Mouse (Mus musculus) lung, embryonic 14.5 days (tissue): ENCODE data around the gene Shld1. TPM values are rescaled to one million over a fixed set of nuclear protein-coding genes. Genes with fewer than 3 reads are reported as not detected.

Experiments
- ATAC-seq: fragments of 200-750 bp; cut with Nextera tagmentation; 2 replicates; pipeline ENCODE4 v1.8.0; 2017; ENCODE audit warnings: mild to moderate bottlenecking, moderate TSS enrichment, moderate library complexity; ENCODE audit not compliant: insufficient read depth
- DNase-seq: peaks from one replicate; pipeline ENCODE4 v3.0.0-alpha.2; 2015
- H3K27ac ChIP-seq: fragments of 300-500 bp; sonication (generic); 2 replicates; pipeline ENCODE4 v1.5.1; 2014; ENCODE audit warnings: low read depth, mild to moderate bottlenecking, moderate library complexity
- H3K27me3 ChIP-seq: fragments of 300-500 bp; sonication (generic); 2 replicates; pipeline ENCODE4 v1.6.1; 2014; ENCODE audit warnings: low read length, control low read depth; ENCODE audit not compliant: insufficient read depth
- H3K36me3 ChIP-seq: fragments of 300-500 bp; sonication (generic); 2 replicates; pipeline ENCODE4 v1.6.1; 2014; ENCODE audit warnings: control low read depth; ENCODE audit not compliant: insufficient read depth
- H3K4me1 ChIP-seq: fragments of 300-500 bp; sonication (generic); 2 replicates; pipeline ENCODE4 v1.6.1; 2014; ENCODE audit warnings: antibody characterized with exemption, control low read depth; ENCODE audit not compliant: insufficient read depth
- H3K4me2 ChIP-seq: fragments of 300-500 bp; sonication (generic); 2 replicates; pipeline ENCODE4 v1.6.1; 2014; ENCODE audit warnings: mild to moderate bottlenecking
- H3K4me3 ChIP-seq: fragments of 300-500 bp; sonication (generic); 2 replicates; pipeline ENCODE4 v1.5.1; 2014; ENCODE audit warnings: low read depth, low read length
- H3K9ac ChIP-seq: fragments of 300-500 bp; sonication (generic); 2 replicates; pipeline ENCODE4 v1.6.1; 2014
- H3K9me3 ChIP-seq: fragments of 300-500 bp; sonication (generic); 2 replicates; pipeline ENCODE4 v1.6.1; 2016; ENCODE audit warnings: low read depth, low read length, control low read depth
- CTCF ChIP-seq: IDR thresholded peaks from 2 replicates; pipeline ENCODE4 v1.5.1; 2016; ENCODE audit warnings: antibody characterized with exemption, low read depth
- WGBS: fragments of 180-500 bp; shearing (Covaris S2); extraction: QIAGEN DNeasy Blood & Tissue Kit; methylation state at CpG from one replicate; pipeline ENCODE4 v1.1.7; 2014; 5-methylcytosine and 5-hydroxymethylcytosine counted together
- polyA plus RNA-seq: library from polyadenylated mRNA; unstranded; fragments of >200 nt; fragmentation: Nextera tagmentation; extraction: Ambion mirVana; gene quantifications from 2 replicates; pipeline ENCODE4 v1.2.1, GENCODE M21; 2014

The Shld1 gene
- polyA plus RNA-seq: 12.0 and 12.7 TPM in 2 replicates

GRCm38 (mm10) chr2:132686756-132687737 lies at the start of gene Shld1:
Shld1 (plus strand) TSS chr2:132686931.
- peaks cover 2% of the 10 kb centered on the region; the same call in 1 of the 2 replicates for H3K4me1 ChIP-seq
- peak within 1 kb of the TSS; percentile 53 for H3K4me3 ChIP-seq
- no peaks in the 10 kb centered on the region for H3K27me3 ChIP-seq
- peak within 1 kb of the TSS; percentile 62 for H3K27ac ChIP-seq
- H3K36me3 ChIP-seq: no peaks in the 10 kb centered on the region
- peak; percentile 88 for ATAC-seq
- peak; percentile 93 for DNase-seq
- peak within 1 kb of the TSS; percentile 32; the same call in 1 of the 2 replicates for H3K9ac ChIP-seq
- 9% methylated on average over 33 of the region's 33 CpGs for WGBS
- no peaks in the 10 kb centered on the region for H3K9me3 ChIP-seq
- H3K4me2 ChIP-seq: peak within 1 kb of the TSS; percentile 57
- TF ChIP-seq CTCF: no peak

DNA sequence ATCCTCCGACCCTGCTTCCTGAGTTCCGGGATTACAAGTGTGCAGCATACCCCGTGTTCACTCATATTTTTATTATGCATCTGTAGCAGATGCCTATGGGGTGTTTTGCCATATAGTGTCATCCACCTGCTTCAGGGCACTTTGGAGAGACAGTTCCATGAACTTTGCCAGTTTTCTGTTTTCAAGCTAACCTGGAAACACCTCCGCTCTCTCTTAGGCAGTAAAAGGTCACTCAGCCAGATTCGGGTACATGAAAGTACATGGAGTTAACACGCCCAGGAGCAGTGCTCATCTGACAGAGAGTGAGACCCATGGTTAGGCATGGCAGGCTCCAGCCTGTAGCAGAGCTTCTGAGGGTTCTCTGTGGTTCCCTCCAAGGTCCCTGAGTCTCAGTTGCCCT lies 48.4 kb upstream of the Shld1 start:
- no peak for TF ChIP-seq CTCF

GRCm38 (mm10) chr2:132639337-132639736 lies 47.4 kb upstream of the Shld1 start:
- H3K27me3 ChIP-seq: no peaks in the 10 kb centered on the region
- no peak for ATAC-seq
- no peaks in the 10 kb centered on the region for H3K36me3 ChIP-seq
- H3K4me1 ChIP-seq: no peaks in the 10 kb centered on the region
- TF ChIP-seq CTCF: no peak
- no peak for DNase-seq
- 40% methylated on average over 7 of the region's 7 CpGs for WGBS
- no peak overlapping the region for H3K4me2 ChIP-seq
- H3K4me3 ChIP-seq: no peak overlapping the region
- H3K27ac ChIP-seq: no peak overlapping the region
- H3K9me3 ChIP-seq: no peaks in the 10 kb centered on the region
- H3K9ac ChIP-seq: no peak overlapping the region

More for the DNA sequence above, 48.4 kb upstream of the Shld1 start:
- DNase-seq (no peak), ATAC-seq (no peak)
- Histone ChIP-seq H3K4me2 (no peak overlapping the region), H3K27me3 (no peaks in the 10 kb centered on the region), H3K9me3 (no peaks in the 10 kb centered on the region), H3K36me3 (no peaks in the 10 kb centered on the region), H3K9ac (no peak overlapping the region), H3K4me3 (no peak overlapping the region), H3K4me1 (no peaks in the 10 kb centered on the region), H3K27ac (no peak overlapping the region)
- WGBS: 89% methylated on average over 6 of the region's 6 CpGs

- DNase-seq: no peak
- Histone ChIP-seq H3K9me3 (no peaks in the 10 kb centered on the region), H3K36me3 (no peaks in the 10 kb centered on the region), H3K9ac (no peak overlapping the region), H3K4me1 (no peaks in the 10 kb centered on the region), H3K27ac (no peak overlapping the region), H3K4me3 (no peak overlapping the region), H3K27me3 (no peaks in the 10 kb centered on the region), H3K4me2 (no peak overlapping the region)
- ATAC-seq: no peak
- TF ChIP-seq CTCF: no peak
- 29% methylated on average over 3 of the region's 3 CpGs for WGBS
Observed at GRCm38 (mm10) chr2:132641196-132641595, 45.5 kb upstream of the Shld1 start.

- H3K9ac ChIP-seq: no peak overlapping the region
- H3K4me2 ChIP-seq: no peak overlapping the region
- H3K4me1 ChIP-seq: no peaks in the 10 kb centered on the region
- no peaks in the 10 kb centered on the region for H3K9me3 ChIP-seq
- 55% methylated on average over 4 of the region's 4 CpGs for WGBS
- no peak for TF ChIP-seq CTCF
- no peak for DNase-seq
- ATAC-seq: no peak
- H3K27me3 ChIP-seq: no peaks in the 10 kb centered on the region
- H3K36me3 ChIP-seq: no peaks in the 10 kb centered on the region
- H3K4me3 ChIP-seq: no peak overlapping the region
- no peak overlapping the region for H3K27ac ChIP-seq
Observed at GRCm38 (mm10) chr2:132643161-132643560, 43.6 kb upstream of the Shld1 start.

DNA sequence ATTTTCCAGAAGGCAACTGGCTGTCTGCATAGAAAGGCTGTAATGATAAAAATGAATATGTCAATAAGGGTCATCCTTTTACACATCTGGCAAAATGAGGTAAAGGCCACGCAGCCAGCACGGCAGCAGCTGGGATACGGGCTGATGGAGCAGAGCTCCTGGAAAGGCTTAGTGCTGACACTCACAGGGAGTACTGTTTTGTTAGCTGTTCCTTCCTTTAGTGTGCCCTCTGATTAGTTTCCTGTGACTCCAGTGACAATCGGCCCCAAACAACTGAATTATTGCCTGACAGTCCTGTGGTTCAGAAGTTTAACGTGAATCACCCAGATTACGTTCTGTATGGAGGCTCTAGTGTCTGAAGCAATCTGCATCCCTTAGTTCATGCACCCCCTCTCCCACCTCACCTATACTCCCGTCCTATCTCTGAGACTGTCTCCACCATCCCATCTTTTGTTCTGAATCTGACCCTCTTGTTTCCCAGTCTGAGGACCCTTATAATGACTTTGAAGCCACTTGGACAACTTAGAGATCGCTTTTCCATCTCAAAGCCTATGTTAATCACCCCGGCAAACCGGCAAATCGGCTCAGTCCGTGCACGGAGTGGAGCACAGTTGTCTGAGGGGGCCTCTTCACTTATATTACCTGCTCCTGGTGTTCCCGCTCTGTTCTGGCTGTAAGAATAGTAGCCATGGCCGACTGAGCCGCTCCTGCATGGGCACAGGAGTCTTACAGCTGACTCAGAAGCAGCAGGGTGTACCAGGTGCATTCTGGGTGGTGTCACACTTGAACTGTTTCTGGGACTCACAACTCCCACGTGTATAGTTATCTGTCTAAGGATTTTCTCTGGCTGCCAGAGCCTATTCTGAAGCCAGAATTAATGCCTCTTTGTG lies 39.6 kb upstream of the Shld1 start:
- 56% methylated on average over 17 of the region's 17 CpGs for WGBS
- H3K36me3 ChIP-seq: no peaks in the 10 kb centered on the region
- ATAC-seq (no peak), DNase-seq (no peak)
- no peak for TF ChIP-seq CTCF
- no peak overlapping the region for H3K9ac ChIP-seq
- no peaks in the 10 kb centered on the region for H3K9me3 ChIP-seq
- no peak overlapping the region for H3K27ac ChIP-seq
- no peak overlapping the region for H3K4me3 ChIP-seq
- H3K4me2 ChIP-seq: no peak overlapping the region
- no peaks in the 10 kb centered on the region for H3K4me1 ChIP-seq
- no peaks in the 10 kb centered on the region for H3K27me3 ChIP-seq
